Mouse (Mus musculus) C2C12 (cell line): ENCODE measurements at regions not wholly inside any gene's neighbourhood (a gene's known extent, or its start where the extent isn't known, plus 50 kb on each side); places are given as distances from the start of the nearest gene placed in this dataset.

ENCODE experiments used
- CTCF ChIP-seq: IDR thresholded peaks from one replicate; pipeline ENCODE4 v1.5.1; 2011; ENCODE audit not compliant: control insufficient read depth, insufficient read depth, insufficient read length
- MYOG ChIP-seq: IDR thresholded peaks from one replicate; pipeline ENCODE4 v1.6.1; 2011; ENCODE audit not compliant: control insufficient read depth, insufficient read length; ENCODE audit errors: extremely low read depth

- TF ChIP-seq CTCF (no peak), MYOG (no peak)
Measured at GRCm38 (mm10) chr3:143291793-143292192, 410.0 kb upstream of the Pkn2 start.
